Comparison of ENCODE assay signal across 23 mouse cellular contexts in genomic region chr13:11868979-11869378, GRCm38 (mm10).
DNase-seq lines count a peak whose midpoint lies in the region; ATAC-seq and TF ChIP-seq lines count a peak whose summit lies in the region.
"Had no signal": no experiment of that assay in that cellular context is flagged by ENCODE, and none has a peak within 500 bp of the region (broad histone marks: within the 10 kb centered on the region; RNA-seq: fewer than 3 reads in every experiment).

No protein-coding gene starts in this region.

- H3K27me3 ChIP-seq in forebrain, embryonic 13.5 days = no peaks in the 10 kb centered on the region
- H3K27me3 ChIP-seq in forebrain, embryonic 10.5 days (ENCODE audit: poor library complexity, severe bottlenecking) = no peaks in the 10 kb centered on the region
- H3K27me3 ChIP-seq in hindbrain, postnatal 0 days (ENCODE audit: insufficient read depth, low read length) = no peaks in the 10 kb centered on the region
- no peaks in the 10 kb centered on the region for H3K27me3 ChIP-seq in hindbrain, embryonic 11.5 days (ENCODE audit: control insufficient read depth, insufficient read depth, low read length)
- H3K27me3 ChIP-seq in midbrain, embryonic 14.5 days (ENCODE audit: control insufficient read depth, insufficient read depth, low read length) = no peaks in the 10 kb centered on the region
- no peaks in the 10 kb centered on the region for H3K27me3 ChIP-seq in midbrain, embryonic 15.5 days (replicated peaks)
- H3K27me3 ChIP-seq: embryonic facial prominence, embryonic 12.5 days; intestine, embryonic 15.5 days had no signal

- no peak overlapping the region for H3K27ac ChIP-seq in forebrain, embryonic 13.5 days
- H3K27ac ChIP-seq in forebrain, embryonic 10.5 days = no peak overlapping the region
- H3K27ac ChIP-seq in hindbrain, postnatal 0 days = no peak overlapping the region
- no peak overlapping the region for H3K27ac ChIP-seq in hindbrain, embryonic 11.5 days (ENCODE audit: low read depth, low read length)
- H3K27ac ChIP-seq in midbrain, embryonic 14.5 days (replicated peaks; ENCODE audit: low read depth, low read length) = no peak overlapping the region
- no peak overlapping the region for H3K27ac ChIP-seq in midbrain, embryonic 15.5 days
- H3K27ac ChIP-seq: embryonic facial prominence, embryonic 12.5 days; intestine, embryonic 15.5 days; left cerebral cortex, adult 2 months; limb, embryonic 10.5 days had no signal

- TF ChIP-seq CTCF in hindbrain, postnatal 0 days (IDR thresholded peaks at IDR 0.05; ENCODE audit: low read depth) = peak; percentile 13; the same call in 1 of the 2 replicates

- no peak for DNase-seq in forebrain, embryonic 10.5 days (ENCODE audit: extremely low spot score, low spot score)
- peak; percentile 48 for DNase-seq in hindbrain, postnatal 0 days (ENCODE audit: low spot score)
- DNase-seq in hindbrain, embryonic 11.5 days (ENCODE audit: low spot score) = no peak
- peak; percentile 12 for DNase-seq in midbrain, embryonic 14.5 days
- peak; percentile 46 for DNase-seq in retina, embryonic 14.5 days (ENCODE audit: low spot score)
- no peak for DNase-seq in heart, adult 11 months
- DNase-seq: adrenal gland, postnatal 25 days; gastrocnemius, postnatal 10 days; heart, adult 18-20 months; heart, postnatal 36 days; kidney, adult 9 months; kidney, postnatal 25 days; liver, postnatal 0 days; lung, postnatal 10 days; thymus, postnatal 4 days had no signal

- H3K36me3 ChIP-seq in forebrain, embryonic 13.5 days (ENCODE audit: poor library complexity, severe bottlenecking) = no peaks in the 10 kb centered on the region
- H3K36me3 ChIP-seq in forebrain, embryonic 10.5 days (replicated peaks) = no peaks in the 10 kb centered on the region
- H3K36me3 ChIP-seq in hindbrain, postnatal 0 days (ENCODE audit: insufficient read depth, low read length) = no peaks in the 10 kb centered on the region
- no peaks in the 10 kb centered on the region for H3K36me3 ChIP-seq in hindbrain, embryonic 11.5 days (ENCODE audit: control insufficient read depth, insufficient read depth, low read length)
- H3K36me3 ChIP-seq in midbrain, embryonic 14.5 days (ENCODE audit: control insufficient read depth, insufficient read depth, low read length) = no peaks in the 10 kb centered on the region
- no peaks in the 10 kb centered on the region for H3K36me3 ChIP-seq in midbrain, embryonic 15.5 days (replicated peaks)
- H3K36me3 ChIP-seq: embryonic facial prominence, embryonic 12.5 days; G1E; intestine, embryonic 15.5 days; limb, embryonic 10.5 days had no signal

- 0 out of 2 replicates have a peak, but pooled peaks have one; percentile 50 for ATAC-seq in forebrain, embryonic 13.5 days
- ATAC-seq in hindbrain, postnatal 0 days = peak; percentile 75
- no peak for ATAC-seq in hindbrain, embryonic 11.5 days (ENCODE audit: low FRiP score)
- ATAC-seq in midbrain, embryonic 14.5 days (ENCODE audit: low FRiP score, low TSS enrichment) = no peak
- no peak; the same call in 1 of the 2 replicates for ATAC-seq in midbrain, embryonic 15.5 days (replicated peaks)
- ATAC-seq: intestine, embryonic 15.5 days; liver, postnatal 0 days had no signal

- no peak overlapping the region for H3K4me3 ChIP-seq in forebrain, embryonic 13.5 days
- H3K4me3 ChIP-seq in forebrain, embryonic 10.5 days = no peak overlapping the region
- no peak overlapping the region for H3K4me3 ChIP-seq in hindbrain, postnatal 0 days (ENCODE audit: low read length)
- H3K4me3 ChIP-seq in hindbrain, embryonic 11.5 days (ENCODE audit: low read depth, low read length) = no peak overlapping the region
- H3K4me3 ChIP-seq in midbrain, embryonic 14.5 days (replicated peaks; ENCODE audit: low read depth, low read length) = no peak overlapping the region
- H3K4me3 ChIP-seq in midbrain, embryonic 15.5 days = no peak overlapping the region
- H3K4me3 ChIP-seq: embryonic facial prominence, embryonic 12.5 days; erythroblast, embryonic 14.5 days; intestine, embryonic 15.5 days; left cerebral cortex, adult 2 months; limb, embryonic 10.5 days had no signal

- H3K9me3 ChIP-seq in forebrain, embryonic 13.5 days (replicated peaks) = no peaks in the 10 kb centered on the region
- no peaks in the 10 kb centered on the region for H3K9me3 ChIP-seq in forebrain, embryonic 10.5 days
- no peaks in the 10 kb centered on the region for H3K9me3 ChIP-seq in hindbrain, postnatal 0 days (ENCODE audit: low read length)
- H3K9me3 ChIP-seq in hindbrain, embryonic 11.5 days (ENCODE audit: control insufficient read depth, low read length) = no peaks in the 10 kb centered on the region
- H3K9me3 ChIP-seq in midbrain, embryonic 14.5 days (ENCODE audit: control insufficient read depth, low read length) = no peaks in the 10 kb centered on the region
- H3K9me3 ChIP-seq in midbrain, embryonic 15.5 days = no peaks in the 10 kb centered on the region
- H3K9me3 ChIP-seq: embryonic facial prominence, embryonic 12.5 days; G1E; intestine, embryonic 15.5 days; limb, embryonic 10.5 days had no signal

- no peaks in the 10 kb centered on the region for H3K4me1 ChIP-seq in forebrain, embryonic 13.5 days
- H3K4me1 ChIP-seq in forebrain, embryonic 10.5 days = no peaks in the 10 kb centered on the region
- no peaks in the 10 kb centered on the region for H3K4me1 ChIP-seq in hindbrain, postnatal 0 days (ENCODE audit: insufficient read depth, low read length)
- no peaks in the 10 kb centered on the region for H3K4me1 ChIP-seq in hindbrain, embryonic 11.5 days (replicated peaks; ENCODE audit: control insufficient read depth, insufficient read depth, low read length)
- H3K4me1 ChIP-seq in midbrain, embryonic 14.5 days (ENCODE audit: control insufficient read depth, insufficient read depth, low read length) = no peaks in the 10 kb centered on the region
- H3K4me1 ChIP-seq in midbrain, embryonic 15.5 days = no peaks in the 10 kb centered on the region
- H3K4me1 ChIP-seq: embryonic facial prominence, embryonic 12.5 days; intestine, embryonic 15.5 days; limb, embryonic 10.5 days had no signal

- WGBS in forebrain, embryonic 13.5 days = 71% methylated on average over 2 of the region's 2 CpGs
- WGBS in forebrain, embryonic 10.5 days = 89% methylated on average over 2 of the region's 2 CpGs
- 58% methylated on average over 2 of the region's 2 CpGs for WGBS in hindbrain, postnatal 0 days
- WGBS in hindbrain, embryonic 11.5 days = 78% methylated on average over 2 of the region's 2 CpGs
- 76% methylated on average over 2 of the region's 2 CpGs for WGBS in midbrain, embryonic 14.5 days
- WGBS in midbrain, embryonic 15.5 days = 80% methylated on average over 2 of the region's 2 CpGs

- no peak overlapping the region for H3K9ac ChIP-seq in forebrain, embryonic 13.5 days
- no peak overlapping the region for H3K9ac ChIP-seq in hindbrain, postnatal 0 days (replicated peaks; ENCODE audit: low read length)
- no peak overlapping the region for H3K9ac ChIP-seq in hindbrain, embryonic 11.5 days (ENCODE audit: low read depth, low read length)
- no peak overlapping the region for H3K9ac ChIP-seq in midbrain, embryonic 14.5 days (replicated peaks; ENCODE audit: low read length)
- no peak overlapping the region for H3K9ac ChIP-seq in midbrain, embryonic 15.5 days
- H3K9ac ChIP-seq: embryonic facial prominence, embryonic 12.5 days; intestine, embryonic 15.5 days; liver, postnatal 0 days had no signal

- H3K4me2 ChIP-seq in forebrain, embryonic 13.5 days = no peak overlapping the region
- H3K4me2 ChIP-seq in hindbrain, postnatal 0 days (ENCODE audit: low read depth, low read length) = no peak overlapping the region
- H3K4me2 ChIP-seq in hindbrain, embryonic 11.5 days (replicated peaks; ENCODE audit: low read depth, low read length) = no peak overlapping the region
- no peak overlapping the region for H3K4me2 ChIP-seq in midbrain, embryonic 14.5 days (ENCODE audit: low read length)
- no peak overlapping the region for H3K4me2 ChIP-seq in midbrain, embryonic 15.5 days
- H3K4me2 ChIP-seq: embryonic facial prominence, embryonic 12.5 days; intestine, embryonic 15.5 days had no signal

Comparison
In these comparisons a context has a peak if more than half of its experiments do, and no peak if none do; other contexts are left out.
1. ATAC-seq: peak in forebrain, embryonic 13.5 days (single experiment) and hindbrain, postnatal 0 days (single experiment); none in hindbrain, embryonic 11.5 days (single experiment), midbrain, embryonic 14.5 days (single experiment) and midbrain, embryonic 15.5 days (single experiment).
2. DNase-seq: peak in hindbrain, postnatal 0 days (single experiment), midbrain, embryonic 14.5 days (single experiment) and retina, embryonic 14.5 days (single experiment); none in forebrain, embryonic 10.5 days (single experiment), hindbrain, embryonic 11.5 days (single experiment) and heart, adult 11 months (single experiment).